Mouse (Mus musculus): ENCODE data around the gene Cxcr5. TPM values are rescaled to one million over a fixed set of nuclear protein-coding genes. Genes with fewer than 3 reads are reported as not detected.

Gene Cxcr5
- polyA plus RNA-seq, 1 experiment: 6.0 TPM

DNA sequence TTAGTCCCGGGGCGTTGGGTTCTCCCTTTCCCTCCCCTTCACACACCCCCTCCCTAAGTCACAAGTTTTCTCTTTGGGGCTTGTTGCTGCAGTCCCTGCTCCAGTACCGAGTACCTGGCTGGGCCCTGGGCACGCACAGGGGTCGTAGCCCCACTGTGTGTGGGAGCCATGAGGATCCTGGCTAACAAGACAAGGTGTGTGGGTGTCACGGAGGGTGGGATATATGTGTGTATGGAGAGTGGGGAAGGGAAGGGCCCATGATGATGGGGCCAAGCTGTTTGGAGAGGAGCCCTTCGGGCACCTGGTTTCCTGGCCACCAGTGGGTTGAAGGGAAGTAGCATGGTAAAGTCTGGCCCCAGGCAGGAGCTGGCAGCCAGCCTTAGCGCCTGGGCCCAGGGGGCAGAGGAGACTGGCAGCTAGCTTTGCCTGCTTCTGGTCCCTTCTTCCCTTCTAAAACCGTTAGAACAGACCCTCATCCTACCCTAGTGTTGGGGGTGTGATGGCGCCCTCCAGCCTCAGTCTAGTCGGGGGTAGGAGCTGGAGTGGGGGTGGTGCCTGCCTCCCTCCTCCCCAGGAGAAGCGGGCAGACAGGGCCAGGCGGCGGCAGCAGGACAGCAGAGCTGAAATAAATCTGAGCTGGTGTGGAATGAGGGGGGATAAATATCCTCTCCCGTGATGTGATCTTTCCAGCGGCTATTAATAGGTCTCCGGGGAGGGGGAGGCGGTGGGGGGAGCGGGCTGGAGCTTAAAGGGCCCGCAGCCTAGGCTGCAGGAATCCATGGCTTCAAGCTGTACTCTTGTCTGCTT, 62.1 kb downstream of the Cxcr5 start:
- Histone ChIP-seq H3K4me1 (ENCODE audit: control insufficient read depth, insufficient read depth, low read length) (peaks cover 51% of the 10 kb centered on the region), H3K4me3 (replicated peaks; ENCODE audit: extremely low read depth, low read depth, low read length) (peak overlapping the region; percentile 30)
- WGBS: 17% methylated on average over 20 of the region's 20 CpGs
- peak; percentile 44 for DNase-seq
- no peak for TF ChIP-seq CTCF (IDR thresholded peaks at IDR 0.05; ENCODE audit: insufficient read depth, low read length)
- TF ChIP-seq POLR2A (IDR thresholded peaks at IDR 0.05; ENCODE audit: borderline replicate concordance, extremely low read depth, low read depth, low read length): peak; percentile 20; the same call in 1 of the 2 replicates

DNA sequence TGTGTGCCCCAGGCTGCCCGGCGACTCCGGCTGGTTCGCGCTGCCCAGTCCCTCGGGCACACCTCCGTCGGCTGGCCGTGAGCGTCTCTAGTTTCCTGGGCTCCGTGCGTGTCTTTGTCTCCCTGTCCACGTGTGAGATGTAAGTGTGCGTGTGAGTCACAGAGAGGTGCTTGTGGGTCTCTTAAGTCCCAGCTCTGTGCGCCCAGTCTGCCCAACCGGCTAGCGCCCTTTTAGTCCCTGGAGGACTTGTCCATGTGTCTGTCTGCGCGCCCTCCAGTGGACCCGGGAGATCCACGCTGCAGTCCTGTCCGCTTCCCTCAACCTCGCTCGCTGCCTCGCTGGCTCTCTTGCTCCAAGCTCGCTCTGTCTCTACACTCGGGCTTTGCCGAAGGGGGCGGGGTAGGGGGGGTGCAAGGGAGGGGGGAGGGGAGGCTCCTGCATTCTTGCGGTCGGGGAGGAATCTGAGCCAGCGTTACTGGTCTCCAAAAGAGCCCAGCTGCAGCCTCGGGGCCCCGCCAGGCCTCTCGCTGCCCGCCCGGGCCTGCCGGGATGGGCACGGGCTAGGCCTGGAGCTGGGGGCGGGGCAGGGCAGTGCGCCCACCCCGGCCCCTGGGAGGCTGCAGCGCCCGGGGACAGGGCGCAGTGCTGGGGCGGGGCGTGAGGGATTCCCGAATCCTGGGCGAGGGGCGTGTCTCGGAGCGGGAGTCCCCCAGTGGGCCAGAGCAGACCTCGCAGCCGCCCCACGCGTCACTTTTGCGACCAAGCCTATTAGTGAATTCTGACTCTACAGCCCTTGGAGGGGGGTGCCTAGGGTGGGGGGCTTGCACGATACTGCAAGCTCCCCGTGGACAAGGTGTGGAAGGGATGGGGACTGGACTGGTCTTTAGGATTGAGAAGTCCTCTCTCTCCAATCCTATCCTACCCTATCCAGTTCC, 63.0 kb downstream of the Cxcr5 start:
- peak; percentile 46 for TF ChIP-seq CTCF (IDR thresholded peaks at IDR 0.05; ENCODE audit: insufficient read depth, low read length)
- peak; percentile 31; the same call in 1 of the 2 replicates for TF ChIP-seq POLR2A (IDR thresholded peaks at IDR 0.05; ENCODE audit: borderline replicate concordance, extremely low read depth, low read depth, low read length)
- WGBS: under 1% methylated on average over 58 of the region's 59 CpGs
- peak; percentile 79 for DNase-seq
- Histone ChIP-seq H3K4me3 (replicated peaks; ENCODE audit: extremely low read depth, low read depth, low read length) (peak overlapping the region; percentile 40), H3K4me1 (ENCODE audit: control insufficient read depth, insufficient read depth, low read length) (peaks cover 60% of the 10 kb centered on the region)

DNA sequence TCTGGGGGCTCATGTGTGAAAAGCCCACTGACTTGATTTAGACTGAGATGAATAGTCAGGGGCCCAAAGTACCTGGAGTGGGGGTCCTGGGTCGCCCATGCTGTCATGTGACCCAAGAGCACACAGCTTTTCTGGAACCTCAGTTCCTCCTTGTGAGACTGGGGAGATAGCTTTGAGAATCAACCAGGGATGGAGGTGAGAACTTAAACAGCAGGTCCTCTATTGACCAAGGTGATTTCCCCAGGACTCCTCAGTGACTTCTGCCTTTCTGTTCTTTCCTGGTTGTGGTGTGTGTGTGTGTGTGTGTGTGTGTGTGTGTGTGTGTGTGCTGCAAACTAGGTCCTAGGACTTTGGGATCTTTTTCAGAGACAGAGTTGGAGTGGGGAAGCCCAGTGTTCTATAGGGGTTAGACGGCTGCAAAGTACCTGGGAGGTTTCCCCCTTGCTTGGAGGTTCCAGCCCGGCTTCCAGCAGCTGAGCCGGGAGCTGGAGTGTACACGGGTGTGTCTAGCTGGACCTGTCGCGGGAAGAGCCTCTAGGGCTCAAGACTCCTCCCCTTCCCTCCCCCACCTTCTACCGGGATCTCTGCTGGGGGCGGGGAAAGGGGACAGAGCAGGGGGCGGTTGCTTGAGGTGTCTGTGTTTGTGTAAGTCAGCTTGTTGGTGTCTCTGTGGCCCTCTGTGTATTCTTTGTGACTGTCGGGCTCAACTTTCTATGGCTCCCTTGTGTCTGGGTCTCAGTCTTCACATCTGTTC, 63.9 kb downstream of the Cxcr5 start:
- TF ChIP-seq CTCF (IDR thresholded peaks at IDR 0.05; ENCODE audit: insufficient read depth, low read length): no peak
- TF ChIP-seq POLR2A (IDR thresholded peaks at IDR 0.05; ENCODE audit: borderline replicate concordance, extremely low read depth, low read depth, low read length): 0 out of 2 replicates have a peak, but pooled peaks have one; percentile 16
- Histone ChIP-seq H3K4me3 (replicated peaks; ENCODE audit: extremely low read depth, low read depth, low read length) (peak overlapping the region; percentile 40), H3K4me1 (ENCODE audit: control insufficient read depth, insufficient read depth, low read length) (peaks cover 69% of the 10 kb centered on the region)
- DNase-seq: peak; percentile 61
- WGBS: 4% methylated on average over 11 of the region's 11 CpGs

DNA sequence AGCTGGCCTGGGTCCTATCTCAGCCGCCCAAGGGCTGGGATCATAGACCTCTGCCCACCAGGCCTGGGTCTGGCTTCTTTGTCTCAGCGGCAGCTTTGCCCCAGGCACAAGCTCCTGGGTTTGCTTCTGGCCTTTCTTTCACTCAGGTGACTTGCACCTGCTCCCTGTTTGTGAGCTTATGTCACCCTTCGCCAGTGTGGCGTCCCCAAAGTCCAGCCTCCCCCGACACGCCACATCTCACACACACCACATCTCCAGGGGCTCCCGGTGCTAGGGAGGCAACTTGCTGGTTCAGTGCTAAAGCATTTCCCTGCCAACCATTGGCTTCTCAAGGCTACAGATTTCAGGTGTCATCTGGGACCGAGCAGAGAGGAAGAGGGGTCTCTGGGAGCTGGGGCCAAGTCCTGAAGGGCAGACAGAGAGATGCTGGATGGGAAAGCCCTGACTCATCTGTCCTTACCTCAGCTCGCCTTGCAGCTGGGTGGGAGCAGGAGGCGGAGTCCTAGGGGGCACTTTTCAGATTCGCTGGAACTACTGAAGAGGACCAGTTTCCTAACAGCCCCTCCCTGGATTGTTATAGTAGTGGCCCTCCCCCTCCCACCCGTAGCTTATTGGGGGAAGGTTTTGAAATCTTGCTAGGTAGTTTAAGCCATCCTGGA, 64.7 kb downstream of the Cxcr5 start:
- WGBS: 54% methylated on average over 12 of the region's 12 CpGs

DNA sequence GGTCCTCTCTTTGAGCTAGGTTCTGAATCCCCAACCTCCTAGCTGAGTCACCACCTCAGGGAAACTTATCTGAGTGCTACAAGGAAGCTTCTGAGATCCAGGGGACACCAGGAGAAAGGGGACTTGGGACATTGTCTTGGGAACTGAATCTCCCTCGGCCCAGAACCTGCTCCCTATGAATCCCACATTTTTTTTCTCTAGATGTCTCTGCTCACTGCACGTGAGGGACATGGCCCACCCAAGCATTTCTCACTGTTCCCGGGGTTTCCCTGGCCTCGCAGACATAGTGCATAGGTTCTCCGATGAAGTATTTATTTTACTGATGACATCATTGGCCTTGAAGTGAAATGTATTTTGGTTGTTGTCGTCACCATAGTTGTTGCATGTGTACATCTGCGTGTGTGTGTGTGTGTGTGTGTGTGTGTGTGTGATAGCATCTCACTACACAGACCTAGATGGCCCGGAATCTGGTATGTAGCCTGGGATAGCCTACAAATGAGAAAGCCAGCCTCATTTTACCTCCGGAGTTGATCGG, 65.8 kb downstream of the Cxcr5 start:
- Histone ChIP-seq H3K4me1 (ENCODE audit: control insufficient read depth, insufficient read depth, low read length) (peaks cover 66% of the 10 kb centered on the region), H3K4me3 (replicated peaks; ENCODE audit: extremely low read depth, low read depth, low read length) (no peak overlapping the region)
- 52% methylated on average over 10 of the region's 10 CpGs for WGBS
- TF ChIP-seq POLR2A (IDR thresholded peaks at IDR 0.05; ENCODE audit: borderline replicate concordance, extremely low read depth, low read depth, low read length): no peak
- TF ChIP-seq CTCF (IDR thresholded peaks at IDR 0.05; ENCODE audit: insufficient read depth, low read length): no peak
- DNase-seq: peak; percentile 5

More for the DNA sequence above, 64.7 kb downstream of the Cxcr5 start:
- DNase-seq: peak; percentile 13
- Histone ChIP-seq H3K4me3 (replicated peaks; ENCODE audit: extremely low read depth, low read depth, low read length) (no peak overlapping the region), H3K4me1 (ENCODE audit: control insufficient read depth, insufficient read depth, low read length) (peaks cover 73% of the 10 kb centered on the region)
- TF ChIP-seq CTCF (IDR thresholded peaks at IDR 0.05; ENCODE audit: insufficient read depth, low read length): no peak
- no peak for TF ChIP-seq POLR2A (IDR thresholded peaks at IDR 0.05; ENCODE audit: borderline replicate concordance, extremely low read depth, low read depth, low read length)

DNA sequence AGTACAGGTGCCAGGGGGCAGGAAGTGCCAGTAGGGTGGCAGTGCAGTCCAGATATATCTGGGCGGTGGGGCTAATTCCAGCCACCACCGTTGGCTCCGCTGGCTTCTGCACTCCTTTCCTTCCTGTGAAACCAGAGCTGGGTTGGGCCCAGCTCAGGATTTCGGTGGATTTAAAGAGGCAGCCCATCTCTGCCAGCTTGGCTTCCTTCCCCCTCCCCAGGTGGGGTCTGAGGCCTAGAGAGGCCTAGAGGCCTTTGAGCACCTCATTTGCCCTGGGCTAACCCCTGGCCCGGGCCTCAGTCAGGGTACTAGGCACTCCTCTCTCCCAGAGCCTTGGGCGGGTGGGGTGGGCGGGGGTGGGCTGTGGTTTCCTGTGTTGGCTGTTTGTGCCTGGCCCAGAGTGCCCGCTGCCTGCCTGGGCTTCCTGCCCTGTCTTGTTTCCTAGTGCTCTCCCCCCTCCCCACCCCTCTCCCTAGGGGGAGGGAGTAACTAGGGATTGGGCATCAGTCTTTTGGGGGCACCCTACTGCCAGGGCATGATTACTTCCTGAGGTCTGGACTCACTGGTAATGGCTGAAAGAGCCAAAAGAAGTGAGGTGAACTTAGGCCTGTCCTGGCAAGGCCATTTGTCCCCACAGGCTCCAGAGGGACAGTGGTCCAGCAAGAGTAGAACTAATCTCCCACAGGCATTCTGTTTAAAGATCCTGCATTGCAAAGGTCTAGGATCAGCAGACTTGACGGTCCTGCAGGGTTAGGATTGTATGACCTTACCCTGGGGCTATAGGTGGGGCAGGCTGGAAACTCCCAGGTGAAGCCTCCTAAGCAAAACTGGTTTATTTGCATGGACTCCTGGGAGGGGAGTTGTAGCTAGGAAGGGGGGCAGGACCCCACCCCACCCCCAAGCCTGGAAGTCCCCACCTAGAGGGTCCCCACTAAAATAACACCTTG, 66.5 kb downstream of the Cxcr5 start:
- 14% methylated on average over 9 of the region's 9 CpGs for WGBS
- TF ChIP-seq CTCF (IDR thresholded peaks at IDR 0.05; ENCODE audit: insufficient read depth, low read length) (no peak), POLR2A (IDR thresholded peaks at IDR 0.05; ENCODE audit: borderline replicate concordance, extremely low read depth, low read depth, low read length) (no peak)

DNA sequence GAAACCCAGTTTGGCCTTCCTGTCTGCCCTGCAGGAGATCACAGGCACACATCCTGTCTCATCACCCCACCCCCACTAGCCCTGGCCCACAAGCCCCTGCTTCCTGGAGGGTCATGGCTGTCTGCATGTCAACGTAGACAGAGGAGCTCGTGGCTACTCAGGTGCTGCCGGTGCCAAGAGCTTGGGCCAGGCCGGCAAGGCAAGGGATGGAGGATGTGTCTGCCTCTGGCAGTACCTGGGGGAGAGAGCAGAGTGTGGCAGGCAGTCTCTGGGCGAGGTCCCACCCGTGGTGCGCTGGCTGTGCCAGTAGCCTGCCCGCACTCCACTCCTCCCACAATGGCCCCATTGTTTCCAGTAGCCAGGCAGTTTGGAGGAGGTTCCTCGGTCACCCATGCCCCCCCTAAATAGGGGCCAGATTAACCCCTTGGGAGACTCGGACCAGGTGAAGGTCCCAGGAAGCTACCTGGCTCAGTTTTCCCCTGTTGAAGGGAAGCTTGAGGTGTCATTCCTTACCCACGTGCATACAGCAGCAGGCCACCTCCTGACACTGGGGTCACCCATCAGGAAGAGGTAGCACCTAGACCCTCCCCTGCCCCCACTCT, 67.3 kb downstream of the Cxcr5 start:
- Histone ChIP-seq H3K4me3 (replicated peaks; ENCODE audit: extremely low read depth, low read depth, low read length) (peak overlapping the region; percentile 6), H3K4me1 (ENCODE audit: control insufficient read depth, insufficient read depth, low read length) (peaks cover 68% of the 10 kb centered on the region)
- peak; percentile 46 for DNase-seq
- WGBS: 7% methylated on average over 11 of the region's 11 CpGs
- TF ChIP-seq POLR2A (IDR thresholded peaks at IDR 0.05; ENCODE audit: borderline replicate concordance, extremely low read depth, low read depth, low read length): no peak
- no peak for TF ChIP-seq CTCF (IDR thresholded peaks at IDR 0.05; ENCODE audit: insufficient read depth, low read length)

More for the DNA sequence above, 66.5 kb downstream of the Cxcr5 start:
- DNase-seq: peak; percentile 48
- peaks cover 69% of the 10 kb centered on the region for H3K4me1 ChIP-seq (ENCODE audit: control insufficient read depth, insufficient read depth, low read length)
- peak overlapping the region; percentile 1 for H3K4me3 ChIP-seq (replicated peaks; ENCODE audit: extremely low read depth, low read depth, low read length)

Data from lung, adult 2 months (tissue).